Mouse (Mus musculus) frontal cortex, postnatal 10 days (tissue): Measurements from ENCODE around the gene Hoxa9.
A peak's percentile ranks its signal among the peaks of the same experiment; 100 is the strongest.

Source experiments
- DNase-seq, 2 experiments: peaks; one replicate each; pipeline ENCODE4 v3.0.0; 2022; ENCODE audit warnings: low spot score in 2 of 2, mixed read lengths in 1 of 2

Hoxa9 gene

DNA sequence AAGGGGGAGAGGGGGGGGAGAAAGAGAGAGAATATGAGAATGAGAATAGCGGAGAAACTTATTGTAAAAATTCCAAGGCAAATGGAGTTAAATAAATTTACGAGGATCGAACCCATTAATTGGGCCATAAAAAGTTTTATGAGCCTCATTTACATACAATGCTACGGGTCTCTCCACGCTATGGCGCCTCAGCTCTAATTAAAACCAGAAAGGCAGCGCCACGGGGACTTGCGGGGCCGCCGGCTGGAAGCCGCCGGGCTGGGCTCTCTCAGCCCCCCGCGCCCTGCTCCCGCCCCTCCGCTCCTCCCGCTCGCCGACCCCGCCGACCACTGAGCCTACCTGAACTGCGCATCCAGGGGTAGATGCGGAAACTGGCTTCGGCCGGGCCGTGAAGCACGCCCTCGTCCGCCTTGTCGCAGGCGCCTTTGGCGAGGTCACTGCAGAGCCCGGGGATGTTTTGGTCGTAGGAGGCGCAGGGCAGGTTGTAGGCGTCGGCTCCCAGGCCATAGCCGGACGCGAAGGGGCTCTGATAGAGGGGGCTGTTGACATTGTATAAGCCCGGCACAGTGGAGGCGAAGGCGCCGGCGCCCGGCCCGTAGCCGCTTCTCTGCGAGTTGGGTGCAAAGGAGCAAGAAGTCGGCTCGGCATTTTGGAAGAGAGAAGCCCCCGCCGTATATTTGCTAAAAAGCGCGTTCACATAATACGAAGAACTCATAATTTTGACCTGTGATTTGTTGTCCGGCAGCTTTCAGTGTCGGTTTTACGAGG is 14.0 kb downstream of the Hoxa9 start:
- DNase-seq: no peak

DNA sequence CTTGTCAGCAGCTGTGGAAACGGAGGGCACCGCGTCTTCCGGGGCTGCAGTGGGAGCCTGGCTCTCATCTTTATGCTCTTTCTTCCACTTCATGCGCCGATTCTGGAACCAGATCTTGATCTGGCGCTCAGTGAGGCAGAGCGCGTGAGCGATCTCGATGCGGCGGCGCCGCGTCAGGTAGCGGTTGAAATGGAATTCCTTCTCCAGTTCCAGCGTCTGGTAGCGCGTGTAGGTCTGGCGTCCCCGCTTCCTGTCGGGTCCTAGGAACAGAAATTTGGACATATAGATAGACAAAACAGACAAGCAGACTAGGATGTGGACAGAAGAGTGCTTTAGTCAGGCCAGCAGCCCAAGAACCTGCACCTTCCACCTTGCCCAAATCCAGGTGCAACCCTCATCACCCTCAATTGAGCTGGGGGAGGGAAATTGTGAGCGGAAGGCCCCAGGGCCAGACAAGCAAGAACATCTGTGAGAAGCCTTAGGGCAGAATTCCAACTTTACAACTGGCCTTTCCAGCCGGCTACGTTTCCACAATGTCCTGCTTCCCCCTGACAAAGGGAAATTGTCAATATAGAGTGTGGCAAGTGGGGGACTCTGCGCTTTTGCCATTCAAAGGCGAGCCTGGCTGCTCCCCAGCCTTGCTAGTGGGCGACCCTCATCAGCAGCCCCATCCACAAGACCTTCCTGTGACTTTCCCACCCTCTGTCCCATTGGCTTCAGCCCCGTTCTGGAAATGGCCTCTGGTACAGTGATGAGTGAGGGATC is 14.9 kb downstream of the Hoxa9 start:
- no peak for DNase-seq

DNA sequence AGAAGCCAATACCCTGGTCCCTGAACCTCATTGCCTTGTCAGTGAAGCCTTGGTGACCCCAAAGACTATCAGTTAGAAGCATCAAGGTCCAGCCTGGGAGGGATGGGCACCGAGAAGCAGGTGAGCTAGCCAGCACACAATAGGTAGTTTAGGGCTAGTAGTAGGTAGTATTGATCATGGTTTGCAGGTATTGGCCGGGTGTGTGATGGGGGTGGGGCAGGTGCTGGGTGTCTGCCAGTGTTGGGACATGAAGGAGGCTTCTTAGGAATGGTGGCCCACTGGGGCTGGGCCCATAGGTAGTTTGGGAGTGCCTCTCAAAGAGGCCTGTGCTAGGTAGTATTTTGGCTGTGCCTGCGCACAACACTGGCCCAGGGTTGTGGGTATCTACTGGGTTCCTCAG is 15.8 kb downstream of the Hoxa9 start:
- no peak for DNase-seq

DNA sequence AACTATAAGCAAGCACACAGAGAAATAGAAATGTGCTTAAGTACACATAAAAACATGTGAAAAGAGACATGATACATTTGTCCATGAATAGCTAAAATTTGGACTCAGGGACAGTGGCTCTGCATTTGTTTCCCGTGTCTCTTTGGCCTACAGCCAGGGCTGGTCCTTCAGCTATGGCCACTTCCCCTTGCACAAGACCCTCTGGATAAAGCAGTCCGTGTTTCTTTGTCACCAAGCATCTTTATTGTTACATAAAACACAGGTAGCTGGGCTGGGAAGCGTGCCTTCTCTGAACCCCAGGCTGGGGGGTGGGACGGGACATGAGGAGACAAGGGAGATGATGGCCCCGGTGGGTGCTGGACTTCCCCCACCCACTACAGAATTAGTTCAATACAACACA is 16.6 kb downstream of the Hoxa9 start:
- DNase-seq: no peak

DNA sequence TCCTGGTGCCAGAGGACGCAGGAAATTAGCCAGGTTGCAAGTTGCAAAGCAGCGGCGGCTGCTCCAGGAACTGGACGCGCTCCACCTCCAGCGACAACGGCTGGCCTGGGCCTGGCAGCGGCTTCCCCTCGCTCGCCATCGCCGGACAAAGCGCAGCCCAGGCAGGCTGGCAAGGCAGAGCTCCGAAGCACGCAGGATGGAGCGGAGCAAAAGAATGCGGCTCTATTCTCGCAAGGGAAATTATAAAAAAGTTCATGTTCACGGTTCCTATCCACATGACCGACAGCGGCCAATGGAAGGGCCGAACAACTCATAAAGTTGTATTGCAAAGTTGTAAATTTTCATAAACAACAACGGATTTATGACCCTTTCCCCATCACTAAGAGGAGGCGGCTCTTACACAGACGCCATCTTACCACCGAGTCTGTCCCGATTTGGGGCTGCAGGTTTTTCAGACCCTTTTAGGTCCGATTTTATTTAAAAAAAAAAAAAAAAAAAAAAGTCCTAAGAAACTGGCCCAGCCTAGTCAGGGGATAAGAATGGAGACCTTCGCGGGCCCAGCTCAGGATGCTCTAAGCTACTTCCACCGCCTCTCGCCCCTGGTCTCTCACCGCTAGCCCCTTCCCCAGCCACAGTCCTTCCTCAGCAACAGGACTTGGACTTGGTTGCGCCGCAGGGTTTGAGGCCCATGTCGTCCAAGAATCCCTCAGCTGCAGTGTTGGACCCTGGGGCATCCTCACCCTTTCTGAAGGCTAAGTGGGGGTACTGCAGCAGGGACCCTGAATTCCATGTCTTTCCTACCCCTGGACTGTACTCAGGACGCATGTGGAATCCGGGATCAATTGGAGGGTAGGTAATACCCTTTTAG is 17.5 kb downstream of the Hoxa9 start, which contains the start of the genes Hoxa3 and Gm28308:
Gene Hoxa3 (minus strand): TSS at position 218 of the 868 bp plus-strand sequence.
Gene Gm28308 (minus strand): TSS at position 221 of the 868 bp plus-strand sequence.
- DNase-seq: no peak

DNA sequence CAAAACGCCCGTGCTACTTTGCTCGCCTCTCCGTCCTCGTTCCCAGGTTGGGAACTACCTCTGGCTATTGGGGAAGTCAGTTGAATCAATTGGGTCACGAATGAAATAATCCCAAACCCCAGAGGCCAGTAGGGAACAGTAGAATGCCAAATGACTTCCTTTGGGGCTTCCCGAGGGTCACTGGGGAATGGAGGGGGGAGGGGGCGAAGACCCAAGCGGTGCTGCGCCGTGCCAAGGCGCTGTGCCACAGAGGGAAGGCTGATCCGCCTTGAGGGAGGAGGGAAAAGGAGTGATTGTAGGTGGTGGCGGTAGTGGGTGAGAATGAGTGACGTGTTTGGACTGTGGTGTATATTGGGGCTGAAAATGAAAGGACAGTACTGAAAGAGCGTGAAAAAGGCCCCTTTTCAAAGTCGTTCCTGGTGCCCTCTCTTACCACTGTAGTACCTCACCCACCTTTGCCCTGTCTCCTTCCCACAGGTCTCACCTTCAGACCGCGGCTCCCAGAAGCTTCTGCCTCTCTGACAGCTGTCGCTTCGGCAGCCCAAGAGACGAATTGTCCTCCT is 18.3 kb downstream of the Hoxa9 start:
- DNase-seq: no peak

DNA sequence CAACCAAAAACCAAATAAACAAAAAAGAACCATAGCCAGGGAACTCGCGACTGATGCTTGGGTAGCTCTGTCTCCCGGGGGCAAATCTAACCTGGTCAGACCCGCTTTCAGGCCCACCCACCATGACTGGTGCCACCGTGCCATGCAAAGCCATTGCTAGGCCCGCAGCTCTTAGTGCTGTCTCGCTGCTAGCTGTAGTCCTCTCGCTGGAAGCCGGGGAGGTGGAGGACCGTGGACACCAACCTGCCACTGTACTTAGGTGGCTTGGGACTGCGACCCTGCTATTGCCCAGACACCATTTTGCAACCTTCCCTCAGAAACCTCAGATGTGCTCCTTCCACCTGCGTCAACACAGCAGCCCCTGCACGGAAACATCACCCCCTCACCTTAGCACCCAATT is 18.9 kb downstream of the Hoxa9 start:
- no peak for DNase-seq

DNA sequence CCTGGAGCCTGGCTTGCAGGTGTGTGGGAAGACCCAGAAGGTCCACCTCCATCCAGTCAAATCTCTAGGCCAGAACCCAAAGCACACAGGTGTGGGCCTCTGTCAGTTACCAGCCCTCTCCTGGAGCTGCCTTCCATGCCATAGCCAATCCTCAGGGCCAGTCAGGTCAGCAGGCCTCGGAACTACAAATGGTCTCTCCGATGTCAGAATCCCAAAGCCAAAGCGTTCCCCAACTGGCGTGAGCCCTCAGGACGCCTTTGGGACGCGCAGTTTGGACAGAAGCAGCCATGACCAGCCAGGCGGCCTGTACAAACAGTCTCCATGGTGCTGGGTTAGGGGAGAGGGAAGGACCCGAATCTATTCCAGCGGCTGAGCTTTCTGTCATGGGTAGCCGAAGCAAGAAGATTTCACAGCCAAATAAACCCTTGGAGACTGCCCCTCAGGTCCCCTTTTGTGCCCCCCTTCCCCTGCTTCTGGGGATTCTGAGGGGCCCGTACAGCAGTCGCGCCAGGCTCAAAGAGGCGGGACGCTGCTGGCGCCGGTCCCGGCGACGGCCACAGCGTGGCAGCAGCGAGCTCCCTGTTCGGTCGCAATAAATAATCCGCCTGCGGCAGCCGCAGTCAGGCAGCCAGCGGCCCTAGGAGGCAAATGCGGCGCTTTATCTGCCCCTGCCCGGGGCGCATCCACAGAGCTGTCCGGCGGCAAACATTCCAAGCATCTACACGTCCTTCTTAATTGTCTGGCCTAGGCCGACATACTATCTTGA is 19.5 kb downstream of the Hoxa9 start:
- peak in 1 of 2 experiments; percentile 47 for DNase-seq

DNA sequence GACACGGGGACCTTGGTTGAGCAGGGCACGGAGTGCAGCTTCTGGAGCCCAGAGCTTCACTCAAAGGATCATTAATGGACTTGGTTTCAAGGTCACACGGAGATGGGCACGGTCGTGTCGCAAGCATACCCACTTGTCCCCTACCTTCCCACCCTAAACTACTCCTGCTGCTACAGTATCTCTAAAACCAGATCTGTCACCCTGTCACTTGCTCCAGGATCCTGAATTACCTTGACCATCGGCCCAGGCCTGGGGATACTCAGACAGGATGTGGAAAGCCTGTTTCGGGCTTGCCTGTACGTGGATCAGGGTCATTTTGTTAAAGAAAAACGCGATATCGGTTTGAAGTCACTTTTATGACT is 21.2 kb downstream of the Hoxa9 start:
- no peak for DNase-seq

DNA sequence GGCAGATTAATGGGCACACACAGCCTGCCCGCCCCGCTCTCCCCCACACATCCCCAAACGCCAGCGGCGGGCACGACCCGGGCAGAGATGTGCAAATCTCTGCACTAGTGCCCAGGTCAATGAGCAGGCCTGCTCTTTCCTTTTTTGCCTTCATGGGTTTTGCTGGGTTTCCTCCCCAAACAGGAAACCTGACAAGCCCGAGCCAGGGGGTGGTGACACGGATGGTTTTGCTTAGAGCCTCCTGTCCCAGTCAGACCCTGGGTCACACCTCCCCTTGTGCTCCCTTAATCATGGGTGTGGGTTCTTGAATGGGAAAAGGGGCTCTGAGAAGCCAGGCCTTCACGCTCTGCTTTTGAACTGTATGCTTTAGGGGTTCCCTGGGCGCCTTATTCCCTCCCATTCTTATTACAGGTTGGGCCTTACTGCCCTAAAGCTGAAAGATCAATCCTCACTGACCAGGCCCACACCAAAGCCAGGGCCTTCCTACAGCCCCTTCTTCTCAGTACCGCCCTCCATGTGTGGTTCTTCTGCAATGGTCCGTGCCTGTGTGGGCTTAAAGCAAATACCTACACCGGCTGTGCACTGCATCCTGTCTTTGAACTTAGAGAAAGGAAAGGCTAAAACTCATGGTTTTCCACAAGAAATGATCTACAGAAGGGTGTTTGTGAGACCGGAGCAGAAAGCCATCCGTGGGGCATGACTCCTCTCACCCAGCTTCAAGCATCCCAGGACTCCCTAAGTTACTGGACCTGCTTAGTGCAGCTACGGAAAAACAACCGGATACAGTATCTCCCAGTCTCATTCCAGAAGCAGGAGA is 21.8 kb downstream of the Hoxa9 start:
- DNase-seq: no peak

DNA sequence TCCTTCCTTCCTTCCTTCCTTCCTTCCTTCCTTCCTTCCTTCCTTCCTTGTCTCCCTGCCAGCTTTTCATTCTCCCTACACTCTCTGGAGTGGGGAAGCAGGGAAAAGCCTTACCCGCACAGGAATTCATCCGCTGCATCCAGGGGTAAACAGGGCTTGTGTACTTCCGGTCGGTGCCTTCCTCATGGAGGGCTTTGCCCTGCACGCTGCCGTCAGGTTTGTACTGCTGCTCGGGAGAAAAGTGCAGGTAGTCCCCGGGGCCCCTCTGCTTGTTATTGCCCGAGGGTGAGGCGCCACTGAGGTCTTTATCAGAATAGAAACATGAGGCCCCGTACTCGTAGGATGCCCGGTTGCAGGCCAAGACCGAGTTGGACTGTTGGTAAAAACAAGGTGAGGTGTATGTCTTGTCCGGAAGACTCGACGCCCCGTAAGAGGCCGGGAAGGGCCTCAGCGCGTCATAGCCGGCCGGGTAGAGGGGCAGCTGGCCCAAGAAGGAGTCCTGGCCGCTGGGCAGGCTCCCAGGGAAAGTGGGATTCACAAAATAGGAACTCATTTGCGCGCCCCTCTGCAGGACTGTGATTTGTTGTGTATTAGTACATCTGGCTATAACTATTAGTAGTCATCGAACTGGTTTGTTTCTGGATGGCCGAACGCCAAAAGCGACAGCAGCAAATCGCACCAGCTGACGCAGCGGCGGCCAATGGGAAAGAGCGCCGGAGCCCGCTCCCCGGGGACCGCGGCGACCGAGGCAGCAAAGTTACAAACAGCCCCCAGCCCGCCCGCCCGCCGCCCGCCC is 22.6 kb downstream of the Hoxa9 start, which contains the start of gene Hoxa6:
Gene Hoxa6 (minus strand): TSS at position 651 of the 796 bp plus-strand sequence.
- no peak for DNase-seq

DNA sequence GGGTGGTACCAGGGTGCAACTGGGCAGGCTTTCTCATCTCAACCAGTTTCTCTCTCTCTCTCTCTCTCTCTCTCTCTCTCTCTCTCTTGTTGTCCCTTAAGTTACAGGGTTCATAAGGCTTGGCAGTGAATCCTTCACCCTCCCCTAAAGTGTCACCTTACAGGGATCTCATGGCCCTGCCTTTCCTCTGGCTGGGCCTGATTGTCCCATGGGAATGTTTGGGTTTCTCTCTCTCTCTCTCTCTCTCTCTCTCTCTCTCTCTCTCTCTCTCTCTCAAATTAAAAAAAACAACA is 23.3 kb downstream of the Hoxa9 start:
- no peak for DNase-seq

DNA sequence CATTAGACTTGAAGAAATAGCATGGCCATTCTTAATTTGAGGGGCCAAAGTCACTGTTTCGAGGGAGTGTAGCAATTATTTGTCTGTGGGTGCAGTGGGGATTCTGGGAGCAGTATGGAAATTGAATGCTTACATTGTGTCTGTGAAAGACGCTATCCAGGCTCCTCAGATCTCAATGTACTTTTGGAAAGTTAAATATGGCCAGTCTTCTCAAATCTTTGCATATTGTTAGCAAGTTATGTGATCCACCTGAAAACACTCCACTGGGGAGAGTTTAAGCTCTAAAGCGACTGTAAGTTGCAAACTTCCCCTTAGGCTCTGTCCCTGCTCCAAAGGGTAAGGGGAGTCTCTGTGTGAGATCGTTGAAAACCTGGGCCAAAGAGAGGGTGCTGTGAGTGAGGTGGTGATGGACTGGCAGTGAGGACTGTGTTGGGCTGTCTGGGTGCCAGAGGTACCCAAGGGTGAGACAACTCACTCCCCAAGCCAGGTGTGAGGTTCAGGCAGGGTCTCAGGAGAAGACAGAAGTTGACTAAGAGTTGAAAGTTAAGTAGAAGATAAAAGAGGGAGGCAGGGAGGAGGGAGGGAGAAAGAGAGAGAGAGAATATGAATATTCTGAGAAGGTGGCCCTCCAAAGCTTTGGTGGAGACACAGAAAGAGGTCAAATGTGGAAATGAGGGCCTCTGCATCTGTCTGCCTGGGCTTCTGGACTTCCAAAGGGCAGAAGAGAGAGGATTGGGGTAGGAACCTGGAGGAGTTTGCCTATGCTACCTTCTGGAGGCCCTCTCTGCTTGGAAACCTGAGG is 23.8 kb downstream of the Hoxa9 start:
- DNase-seq: no peak

DNA sequence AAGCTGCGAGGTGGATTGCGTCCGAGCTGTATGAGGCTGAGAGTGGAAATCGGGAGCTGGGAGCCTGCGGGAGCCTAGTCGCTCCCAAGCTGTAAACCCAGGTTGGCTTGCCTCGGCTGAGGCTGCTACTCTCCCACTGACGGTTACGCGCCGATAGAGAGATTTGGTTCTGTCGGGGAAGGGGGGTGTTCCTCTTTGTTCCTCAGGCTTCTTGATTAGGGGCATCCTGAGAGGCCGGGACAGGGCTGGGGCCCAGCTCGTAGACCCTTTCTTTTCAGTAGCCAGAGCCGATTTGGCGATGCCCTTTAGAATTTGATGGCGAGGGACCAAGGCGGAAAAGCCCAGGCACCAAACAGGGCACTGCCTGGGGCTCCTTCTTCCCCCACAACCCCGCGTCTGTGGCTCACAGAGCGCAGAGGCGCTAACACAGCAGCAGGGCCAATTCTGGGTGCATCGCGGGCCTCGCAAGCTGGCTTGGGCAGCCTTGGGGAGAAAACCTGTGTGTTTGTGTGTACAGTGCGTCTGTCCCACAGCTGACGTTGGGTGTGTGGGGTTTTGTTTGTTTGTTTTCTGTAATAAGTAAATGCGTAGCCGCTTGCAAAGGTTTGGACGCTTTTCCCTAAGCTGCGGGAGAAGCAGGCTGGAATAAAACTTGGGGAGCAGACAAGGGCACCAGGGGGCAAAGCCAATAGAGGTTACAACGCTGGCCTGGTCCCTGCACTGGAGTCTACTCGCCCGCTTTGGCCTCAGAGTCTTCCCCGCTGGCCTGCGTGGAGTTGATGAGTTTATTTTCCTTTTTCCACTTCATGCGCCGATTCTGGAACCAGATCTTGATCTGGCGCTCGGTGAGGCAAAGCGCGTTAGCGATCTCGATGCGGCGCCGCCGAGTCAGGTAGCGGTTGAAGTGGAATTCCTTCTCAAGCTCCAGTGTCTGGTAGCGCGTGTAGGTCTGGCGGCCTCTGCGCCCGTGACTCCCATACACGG is 25.0 kb downstream of the Hoxa9 start:
- DNase-seq: no peak

DNA sequence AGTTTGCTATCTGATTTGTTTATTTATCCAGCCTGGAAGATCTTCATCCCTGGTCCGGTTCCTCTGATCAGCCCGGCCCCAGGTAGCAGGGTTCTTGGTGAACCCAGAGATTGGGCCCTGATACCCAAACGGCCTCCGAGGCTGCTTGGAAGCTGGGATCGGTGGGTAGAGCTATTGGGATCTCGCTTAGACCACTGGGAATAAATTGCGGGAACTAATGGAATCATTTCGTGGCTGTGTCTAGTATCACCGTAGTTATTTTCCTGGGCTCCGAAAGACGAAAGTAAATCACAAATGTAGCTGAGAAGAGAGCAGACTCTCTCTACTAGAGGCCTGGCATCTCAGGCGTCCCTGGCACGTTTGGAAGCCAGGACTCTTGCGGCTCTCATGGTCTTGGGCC is 25.7 kb downstream of the Hoxa9 start:
- DNase-seq: no peak

DNA sequence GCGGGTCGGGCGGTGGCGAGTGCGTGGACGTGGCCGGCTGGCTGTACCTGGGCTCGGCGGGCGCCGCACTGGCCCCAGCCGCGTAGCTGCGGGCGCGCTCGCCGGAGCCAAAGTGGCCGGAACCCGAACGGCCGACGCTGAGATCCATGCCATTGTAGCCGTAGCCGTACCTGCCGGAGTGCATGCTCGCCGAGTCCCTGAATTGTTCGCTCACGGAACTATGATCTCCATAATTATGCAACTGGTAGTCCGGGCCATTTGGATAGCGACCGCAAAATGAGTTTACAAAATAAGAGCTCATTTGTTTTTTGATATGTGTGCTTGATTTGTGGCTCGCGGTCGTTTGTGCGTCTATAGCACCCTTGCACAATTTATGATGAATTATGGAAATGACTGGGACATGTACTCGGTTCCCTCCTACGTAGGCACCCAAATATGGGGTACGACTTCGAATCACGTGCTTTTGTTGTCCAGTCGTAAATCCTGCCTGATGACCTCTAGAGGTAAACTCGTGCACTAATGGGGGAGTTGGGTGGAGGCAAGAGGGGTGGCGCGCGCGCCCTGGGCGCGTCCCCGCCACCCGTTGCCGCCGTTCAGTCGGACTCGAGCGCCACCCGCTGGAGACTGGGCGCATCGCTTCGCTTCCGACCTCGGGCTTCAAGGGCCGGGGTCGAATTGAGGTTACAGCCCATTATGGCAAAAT is 26.7 kb downstream of the Hoxa9 start, which contains the start of gene Hoxa5:
Gene Hoxa5 (minus strand): TSS at position 538 of the 703 bp plus-strand sequence.
- DNase-seq: no peak
